Mouse (Mus musculus): ENCODE measurements around the gene Fgfr2.

- no peak for TF ChIP-seq CTCF (conservative IDR thresholded peaks at IDR 0.05; ENCODE audit: low read length)
- TF ChIP-seq POU5F1 (IDR thresholded peaks at IDR 0.05; ENCODE audit: borderline replicate concordance, low read length), result no peak
- no peak for TF ChIP-seq NANOG (IDR thresholded peaks at IDR 0.05; ENCODE audit: borderline replicate concordance, low read length)
These were observed 1993.1 kb downstream of the Fgfr2 start for GRCm38 (mm10) chr7:131130021-131130420.

Data from E14TG2a.4 (cell line).